ENCODE assay signal across 22 mouse cellular contexts in the genomic region with DNA sequence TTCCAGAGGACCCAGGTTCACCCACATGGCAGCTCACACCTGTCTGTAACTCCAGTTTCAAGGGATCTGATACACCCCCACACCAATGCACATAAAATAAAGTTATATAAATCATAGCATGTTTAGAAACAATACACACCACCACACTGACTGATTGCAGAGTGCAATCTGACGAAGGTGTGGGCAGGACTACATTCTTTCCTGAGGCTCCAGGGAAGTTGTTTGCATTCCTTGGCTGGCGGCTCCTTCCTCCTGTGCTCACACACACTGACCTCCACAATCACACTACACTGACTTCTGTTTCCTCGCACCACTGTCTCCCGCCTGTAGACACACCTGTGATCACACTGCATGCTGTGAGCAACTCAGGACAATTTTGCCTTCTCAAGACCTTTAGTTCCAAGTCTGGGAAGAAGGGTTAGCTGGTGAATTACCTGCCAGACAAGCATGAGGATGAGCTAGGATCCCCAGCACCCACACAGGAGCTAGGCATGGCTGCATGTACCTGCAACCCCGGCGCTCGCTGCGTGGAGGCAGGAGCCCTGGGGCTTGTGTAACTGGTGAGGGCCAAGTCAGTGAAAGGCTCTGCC. TPM values are rescaled to one million over a fixed set of nuclear protein-coding genes. Genes with fewer than 3 reads are reported as not detected.
DNase-seq lines count a peak whose midpoint lies in the region; ATAC-seq and TF ChIP-seq lines count a peak whose summit lies in the region.
"Had no signal": no experiment of that assay in that cellular context is flagged by ENCODE, and none has a peak within 500 bp of the region (broad histone marks: within the 10 kb centered on the region; RNA-seq: fewer than 3 reads in every experiment).

No protein-coding gene starts in this region.

- H3K4me2 ChIP-seq in kidney, embryonic 15.5 days = no peak overlapping the region
- H3K4me2 ChIP-seq in embryonic facial prominence, embryonic 14.5 days (ENCODE audit: low read depth, low read length) = no peak overlapping the region
- no peak overlapping the region for H3K4me2 ChIP-seq in forebrain, embryonic 12.5 days
- H3K4me2 ChIP-seq: heart, embryonic 13.5 days; hindbrain, embryonic 12.5 days; midbrain, embryonic 13.5 days; neural tube, embryonic 12.5 days had no signal

- no peaks in the 10 kb centered on the region for H3K9me3 ChIP-seq in kidney, embryonic 15.5 days (replicated peaks)
- no peaks in the 10 kb centered on the region for H3K9me3 ChIP-seq in embryonic facial prominence, embryonic 14.5 days (ENCODE audit: control insufficient read depth, low read length)
- H3K9me3 ChIP-seq in forebrain, embryonic 12.5 days = no peaks in the 10 kb centered on the region
- H3K9me3 ChIP-seq: G1E; heart, embryonic 13.5 days; hindbrain, embryonic 12.5 days; midbrain, embryonic 13.5 days; neural tube, embryonic 12.5 days had no signal

- TF ChIP-seq CTCF in kidney, adult 2 months (conservative IDR thresholded peaks at IDR 0.05; ENCODE audit: insufficient read depth, insufficient read length, low read depth, low read length) = no peak

- no peaks in the 10 kb centered on the region for H3K27me3 ChIP-seq in kidney, adult 2 months (replicated peaks; ENCODE audit: control insufficient read depth, insufficient read depth, low read length)
- no peaks in the 10 kb centered on the region for H3K27me3 ChIP-seq in kidney, embryonic 15.5 days
- H3K27me3 ChIP-seq in embryonic facial prominence, embryonic 14.5 days (replicated peaks; ENCODE audit: control insufficient read depth, insufficient read depth, low read length) = no peaks in the 10 kb centered on the region
- H3K27me3 ChIP-seq in forebrain, embryonic 12.5 days = no peaks in the 10 kb centered on the region
- H3K27me3 ChIP-seq: heart, embryonic 13.5 days; hindbrain, embryonic 12.5 days; midbrain, embryonic 13.5 days; neural tube, embryonic 12.5 days had no signal

- no peak for ATAC-seq in kidney, embryonic 15.5 days (replicated peaks; ENCODE audit: low FRiP score)
- 0 out of 2 replicates have a peak, but pooled peaks have one; percentile 9 for ATAC-seq in embryonic facial prominence, embryonic 14.5 days (ENCODE audit: low read depth)
- no peak for ATAC-seq in megakaryocyte, adult 5-6 weeks (ENCODE audit: poor library complexity, severe bottlenecking)
- ATAC-seq in forebrain, embryonic 12.5 days (ENCODE audit: low FRiP score) = no peak
- ATAC-seq: inflammation-experienced regulatory T-cells, adult 6 months; midbrain, embryonic 13.5 days had no signal

- H3K4me1 ChIP-seq in kidney, adult 2 months (ENCODE audit: control insufficient read depth, insufficient read depth, low read length) = peaks cover 28% of the 10 kb centered on the region
- peaks cover 21% of the 10 kb centered on the region for H3K4me1 ChIP-seq in kidney, embryonic 15.5 days
- H3K4me1 ChIP-seq in embryonic facial prominence, embryonic 14.5 days (ENCODE audit: control insufficient read depth, insufficient read depth, low read length) = no peaks in the 10 kb centered on the region
- H3K4me1 ChIP-seq in forebrain, embryonic 12.5 days = no peaks in the 10 kb centered on the region
- H3K4me1 ChIP-seq: hindbrain, embryonic 12.5 days; midbrain, embryonic 13.5 days; neural tube, embryonic 12.5 days had no signal

- H3K27ac ChIP-seq in kidney, adult 2 months (ENCODE audit: insufficient read depth, low read depth, low read length) = peak overlapping the region; percentile 8; the same call in 1 of the 2 replicates
- H3K27ac ChIP-seq in kidney, embryonic 15.5 days = no peak overlapping the region
- H3K27ac ChIP-seq in embryonic facial prominence, embryonic 14.5 days (replicated peaks; ENCODE audit: low read depth, low read length) = no peak overlapping the region
- no peak overlapping the region for H3K27ac ChIP-seq in forebrain, embryonic 12.5 days
- H3K27ac ChIP-seq: hindbrain, embryonic 12.5 days; kidney, postnatal 0 days; liver, embryonic 14.5 days; midbrain, embryonic 13.5 days; neural tube, embryonic 12.5 days had no signal

- TF ChIP-seq POLR2A in kidney, adult 2 months (IDR thresholded peaks at IDR 0.05; ENCODE audit: low read depth, low read length) = no peak

- DNase-seq in heart, adult 11 months = peak; percentile 90
- DNase-seq in heart, postnatal 25 days (ENCODE audit: low spot score) = no peak
- DNase-seq in kidney, adult 2 months = peak; percentile 52
- no peak for DNase-seq in embryonic facial prominence, embryonic 14.5 days (ENCODE audit: low spot score)
- DNase-seq in lung, postnatal 36 days = peak; percentile 67
- DNase-seq: adrenal gland, postnatal 10 days; cerebellum, postnatal 14 days; gastrocnemius, postnatal 10 days; right cerebral cortex, adult 18-20 months; thymus, adult 18-20 months; thymus, postnatal 4 days had no signal

- intact Hi-C loops in heart, postnatal 25 days (cut with DNase I) = no loop called here

- H3K9ac ChIP-seq in kidney, embryonic 15.5 days = no peak overlapping the region
- H3K9ac ChIP-seq in embryonic facial prominence, embryonic 14.5 days (ENCODE audit: low read depth, low read length) = no peak overlapping the region
- no peak overlapping the region for H3K9ac ChIP-seq in forebrain, embryonic 12.5 days
- H3K9ac ChIP-seq: heart, embryonic 13.5 days; hindbrain, embryonic 12.5 days; liver, embryonic 14.5 days; midbrain, embryonic 13.5 days; neural tube, embryonic 12.5 days had no signal

- H3K36me3 ChIP-seq in kidney, adult 2 months (ENCODE audit: control insufficient read depth, insufficient read depth, low read length) = no peaks in the 10 kb centered on the region
- no peaks in the 10 kb centered on the region; the same call in 1 of the 2 replicates for H3K36me3 ChIP-seq in kidney, embryonic 15.5 days
- peaks cover 3% of the 10 kb centered on the region; the same call in 1 of the 2 replicates for H3K36me3 ChIP-seq in embryonic facial prominence, embryonic 14.5 days (ENCODE audit: control insufficient read depth, insufficient read depth, low read length)
- peaks cover 2% of the 10 kb centered on the region; the same call in 1 of the 2 replicates for H3K36me3 ChIP-seq in forebrain, embryonic 12.5 days (replicated peaks)
- H3K36me3 ChIP-seq: heart, embryonic 13.5 days; neural tube, embryonic 12.5 days had no signal

- 55% methylated on average over 8 of the region's 8 CpGs for WGBS in kidney, adult 2 months
- WGBS in kidney, embryonic 15.5 days = 67% methylated on average over 8 of the region's 8 CpGs
- 64% methylated on average over 8 of the region's 8 CpGs for WGBS in embryonic facial prominence, embryonic 14.5 days
- 86% methylated on average over 8 of the region's 8 CpGs for WGBS in forebrain, embryonic 12.5 days

- H3K4me3 ChIP-seq in kidney, adult 2 months (ENCODE audit: insufficient read depth, low read depth, low read length) = no peak overlapping the region
- H3K4me3 ChIP-seq in kidney, embryonic 15.5 days (replicated peaks) = no peak overlapping the region
- no peak overlapping the region for H3K4me3 ChIP-seq in embryonic facial prominence, embryonic 14.5 days (ENCODE audit: low read depth, low read length)
- H3K4me3 ChIP-seq in forebrain, embryonic 12.5 days (replicated peaks) = no peak overlapping the region
- H3K4me3 ChIP-seq: heart, embryonic 13.5 days; hindbrain, embryonic 12.5 days; midbrain, embryonic 13.5 days; neural tube, embryonic 12.5 days had no signal

RNA-seq across cellular contexts. Expression of a gene that starts 15.6 kb away (rescaled TPM):
- 10 to 100 TPM; 23.0 to 26.9 TPM for total RNA-seq in heart, postnatal 25 days (2021)
- 35.0 and 42.1 TPM in 2 replicates for polyA plus RNA-seq in kidney, adult 2 months (2012; rRNA removed)
- polyA plus RNA-seq in kidney, embryonic 15.5 days (2015; fragmentation: Nextera tagmentation; extraction: Ambion mirVana) = 10.9 and 11.8 TPM in 2 replicates
- 9.8 and 10.8 TPM in 2 replicates for polyA plus RNA-seq in embryonic facial prominence, embryonic 14.5 days (2014; fragmentation: Nextera tagmentation; extraction: Ambion mirVana)
- total RNA-seq in megakaryocyte, adult 5-6 weeks (2015) = 4.1 and 6.4 TPM in 2 replicates
- 5.0 and 8.0 TPM in 2 replicates for total RNA-seq in megakaryocyte, adult 5-6 weeks (2017)
- 10.3 and 12.0 TPM in 2 replicates for polyA plus RNA-seq in forebrain, embryonic 12.5 days (2016; fragmentation: Nextera tagmentation; extraction: Ambion mirVana)

RNA-seq across cellular contexts. Expression of a gene that starts 17.8 kb away (rescaled TPM):
- 1 to 10 TPM; 4.8 to 5.9 TPM for total RNA-seq in heart, postnatal 25 days (2021)
- polyA plus RNA-seq in kidney, adult 2 months (2012; rRNA removed) = 6.1 and 7.4 TPM in 2 replicates
- 0.81 and 0.90 TPM in 2 replicates for polyA plus RNA-seq in kidney, embryonic 15.5 days (2015; fragmentation: Nextera tagmentation; extraction: Ambion mirVana)
- polyA plus RNA-seq in embryonic facial prominence, embryonic 14.5 days (2014; fragmentation: Nextera tagmentation; extraction: Ambion mirVana) = 0.96 and 1.2 TPM in 2 replicates
- total RNA-seq in megakaryocyte, adult 5-6 weeks (2015) = not detected in 2 replicates
- not detected in 2 replicates for total RNA-seq in megakaryocyte, adult 5-6 weeks (2017)
- polyA plus RNA-seq in forebrain, embryonic 12.5 days (2016; fragmentation: Nextera tagmentation; extraction: Ambion mirVana) = 2.2 and 2.9 TPM in 2 replicates

RNA-seq across cellular contexts. Expression of a gene that starts 26.7 kb away (rescaled TPM):
- 100 to 1,000 TPM; 122 to 198 TPM for total RNA-seq in heart, postnatal 25 days (2021)
- 49.7 and 69.1 TPM in 2 replicates for polyA plus RNA-seq in kidney, adult 2 months (2012; rRNA removed)
- 11.1 and 14.1 TPM in 2 replicates for polyA plus RNA-seq in kidney, embryonic 15.5 days (2015; fragmentation: Nextera tagmentation; extraction: Ambion mirVana)
- polyA plus RNA-seq in embryonic facial prominence, embryonic 14.5 days (2014; fragmentation: Nextera tagmentation; extraction: Ambion mirVana) = 5.8 and 6.6 TPM in 2 replicates
- total RNA-seq in megakaryocyte, adult 5-6 weeks (2015) = 1.7 and 5.3 TPM in 2 replicates
- total RNA-seq in megakaryocyte, adult 5-6 weeks (2017) = 0.40 and 0.45 TPM in 2 replicates
- polyA plus RNA-seq in forebrain, embryonic 12.5 days (2016; fragmentation: Nextera tagmentation; extraction: Ambion mirVana) = 4.5 and 6.0 TPM in 2 replicates

RNA-seq across cellular contexts. Expression of a gene that starts 32.9 kb away (rescaled TPM):
- 10 to 100 TPM; 28.3 to 30.9 TPM for total RNA-seq in heart, postnatal 25 days (2021)
- 24.3 and 25.7 TPM in 2 replicates for polyA plus RNA-seq in kidney, adult 2 months (2012; rRNA removed)
- polyA plus RNA-seq in kidney, embryonic 15.5 days (2015; fragmentation: Nextera tagmentation; extraction: Ambion mirVana) = 7.8 and 8.3 TPM in 2 replicates
- polyA plus RNA-seq in embryonic facial prominence, embryonic 14.5 days (2014; fragmentation: Nextera tagmentation; extraction: Ambion mirVana) = 10.1 and 12.2 TPM in 2 replicates
- 98.6 and 105 TPM in 2 replicates for total RNA-seq in megakaryocyte, adult 5-6 weeks (2015)
- total RNA-seq in megakaryocyte, adult 5-6 weeks (2017) = 156 and 174 TPM in 2 replicates
- polyA plus RNA-seq in forebrain, embryonic 12.5 days (2016; fragmentation: Nextera tagmentation; extraction: Ambion mirVana) = 2.4 and 3.7 TPM in 2 replicates

Comparison
In these comparisons a context has a peak if more than half of its experiments do, and no peak if none do; other contexts are left out.
1. DNase-seq: peak in heart, adult 11 months (single experiment), kidney, adult 2 months (single experiment) and lung, postnatal 36 days (single experiment); none in heart, postnatal 25 days (single experiment) and embryonic facial prominence, embryonic 14.5 days (single experiment).